Mouse (Mus musculus): Measurements from ENCODE around the gene Ccdc63.

DNA sequence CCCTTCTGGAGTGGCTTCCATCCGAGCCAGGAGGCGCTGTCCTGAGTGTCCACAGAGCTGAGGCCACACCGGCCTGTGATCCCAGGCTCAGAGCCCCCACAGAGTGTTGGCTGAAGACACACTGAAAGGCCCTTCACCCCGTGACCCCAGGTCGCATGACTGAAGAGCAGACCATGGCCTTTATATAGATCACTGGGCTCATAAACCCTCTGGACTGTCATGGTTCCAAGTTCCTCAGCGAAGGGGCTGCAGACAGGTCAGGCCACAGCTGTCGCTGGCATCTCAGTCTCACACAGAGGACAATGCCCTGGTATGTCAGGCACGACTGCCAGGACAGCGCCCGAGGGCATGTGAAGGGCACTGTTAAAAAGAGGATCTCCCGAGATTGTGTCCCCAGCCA, 47.8 kb downstream of the Ccdc63 start:
- TF ChIP-seq MAFK (IDR thresholded peaks at IDR 0.05; ENCODE audit: insufficient read depth, low read depth, low read length) (no peak), CHD2 (IDR thresholded peaks at IDR 0.05; ENCODE audit: low read depth, low read length) (no peak)
